Mouse (Mus musculus): ENCODE measurements around the gene Crybg1. TPM values are rescaled to one million over a fixed set of nuclear protein-coding genes. Genes with fewer than 3 reads are reported as not detected.

Crybg1 gene
- polyA plus RNA-seq (2017; shearing (Covaris generic)), result 30.9 TPM

DNA sequence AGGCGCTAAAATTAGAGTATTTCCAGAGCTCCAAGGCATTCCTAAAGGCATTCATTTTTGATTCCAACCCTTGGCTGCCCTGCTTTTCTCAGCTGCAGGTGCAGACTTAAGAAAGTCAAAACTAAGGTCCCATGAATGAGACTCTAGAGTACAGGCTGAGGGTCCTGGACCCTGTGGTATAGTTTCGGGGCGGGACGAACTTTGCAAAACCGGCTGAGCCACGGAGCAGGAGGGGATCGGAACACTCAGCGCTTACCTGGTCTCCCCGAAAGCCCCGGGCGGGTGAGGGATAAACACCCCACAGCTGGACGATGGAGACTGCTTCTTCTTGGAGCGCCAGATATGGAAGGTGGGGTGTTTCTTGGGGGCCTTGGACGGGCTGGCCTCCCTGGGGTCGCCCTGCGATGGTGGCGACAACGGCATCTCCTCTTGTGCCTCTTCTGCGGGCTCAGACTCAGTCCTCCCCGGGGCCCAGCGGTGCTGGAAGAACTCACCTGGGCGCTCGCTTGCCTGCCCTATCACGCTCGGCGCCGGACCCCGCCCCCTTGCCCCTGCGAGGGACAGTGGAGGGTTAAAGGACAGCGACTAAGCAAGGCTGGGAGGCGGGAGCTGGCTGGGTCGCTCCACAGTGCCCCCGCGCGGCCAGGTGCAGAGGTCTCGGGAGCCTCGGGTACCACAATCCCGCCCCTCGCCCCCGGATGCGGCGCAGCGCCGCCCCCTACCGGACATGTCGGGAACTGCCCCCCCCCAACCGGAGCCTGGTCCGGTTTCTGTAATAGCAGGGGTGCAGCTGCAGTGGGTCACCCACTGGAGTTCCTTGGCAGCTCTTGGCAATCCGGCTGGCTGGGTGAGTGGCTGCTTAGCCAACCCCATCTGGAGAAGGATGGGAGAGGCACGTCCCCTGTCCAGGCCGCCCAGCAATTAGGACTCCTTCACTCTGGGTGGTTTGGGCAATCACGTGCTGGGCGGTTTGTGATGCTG is at the start of gene Crybg1:
TSS of gene Crybg1 (minus strand) at position 517 of the 981 bp plus-strand sequence.

GRCm38 (mm10) chr10:43901578-43902194 is 247.0 kb downstream of the Crybg1 start, which contains the start of the genes Qrsl1 and Rtn4ip1:
Gene Qrsl1 (minus strand): TSS chr10:43901745.
Gene Rtn4ip1 (plus strand): TSS chr10:43901807.

Other genes starting within 250 kb of the Crybg1 start
- gene Qrsl1, start 247.1 kb downstream of the Crybg1 start, polyA plus RNA-seq (2017; shearing (Covaris generic)), result 21.7 TPM
- gene Rtn4ip1, start 247.0 kb downstream of the Crybg1 start, polyA plus RNA-seq (2017; shearing (Covaris generic)), result 17.7 TPM
- gene Atg5, start 119.5 kb upstream of the Crybg1 start, polyA plus RNA-seq (2017; shearing (Covaris generic)), result 56.8 TPM

All from activated CD4-positive, CD25-positive, alpha-beta regulatory T cell, adult 9 weeks (primary cell).